Mouse (Mus musculus) heart, adult 18-20 months (tissue): Measurements from ENCODE around the gene Ptprm. TPM values are rescaled to one million over a fixed set of nuclear protein-coding genes. Genes with fewer than 3 reads are reported as not detected.

Experiments used
- DNase-seq, 2 experiments: peaks; one replicate each; pipeline ENCODE4 v3.0.0; 2021 to 2022; ENCODE audit warnings: mixed read lengths in 1 of 2
- total RNA-seq, 2 experiments: library from RNA; stranded (reverse); gene quantifications; 2 replicates each; pipeline ENCODE4 v1.2.3; 2021

Ptprm gene
- total RNA-seq, 2 experiments from 2014 or later = 80.1 to 86.3 TPM

GRCm38 (mm10) chr17:67134235-67134634 lies 220.0 kb downstream of the Ptprm start:
- no peak for DNase-seq

- peak; percentile 88 to 89 for DNase-seq
Measured at GRCm38 (mm10) chr17:67133440-67134103, 220.7 kb downstream of the Ptprm start.

DNA sequence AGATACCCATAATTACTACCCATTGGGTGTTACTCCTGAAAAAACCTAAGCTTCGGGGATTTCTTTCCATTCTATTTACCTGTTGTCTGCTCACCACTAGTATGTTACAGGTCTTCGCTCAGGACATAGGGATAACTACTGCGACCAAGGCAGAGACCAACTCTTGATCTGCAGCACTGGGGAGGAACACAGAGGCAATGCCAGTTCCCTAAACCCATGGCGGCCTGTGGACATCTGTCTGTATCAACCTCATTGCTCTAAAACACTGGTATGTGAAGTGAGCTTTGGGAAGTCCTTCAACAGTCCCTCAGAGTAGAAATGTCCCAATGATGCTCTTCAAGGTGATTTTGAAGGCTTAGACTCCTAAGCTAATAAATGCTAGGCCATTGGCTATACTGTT lies 221.2 kb downstream of the Ptprm start:
- no peak for DNase-seq

DNA sequence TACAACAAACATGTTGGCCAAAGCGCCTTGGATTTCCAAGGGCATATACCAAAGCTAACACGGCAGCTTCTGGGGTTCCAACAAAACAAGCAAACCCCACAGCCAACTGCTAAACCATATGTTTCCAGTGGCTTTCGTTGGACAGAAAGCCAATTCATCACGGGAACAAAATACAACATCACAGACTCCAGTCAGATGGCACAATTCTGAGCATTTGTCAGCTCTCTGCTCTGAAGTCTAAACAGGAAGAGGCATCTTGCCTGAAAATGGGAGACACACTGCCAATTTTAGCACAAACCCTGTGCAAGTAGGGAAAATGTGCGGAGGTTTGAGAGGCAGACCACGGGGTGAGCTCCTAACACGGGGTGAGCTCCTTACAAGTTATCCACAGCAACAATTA lies 226.7 kb downstream of the Ptprm start:
- DNase-seq = no peak

DNA sequence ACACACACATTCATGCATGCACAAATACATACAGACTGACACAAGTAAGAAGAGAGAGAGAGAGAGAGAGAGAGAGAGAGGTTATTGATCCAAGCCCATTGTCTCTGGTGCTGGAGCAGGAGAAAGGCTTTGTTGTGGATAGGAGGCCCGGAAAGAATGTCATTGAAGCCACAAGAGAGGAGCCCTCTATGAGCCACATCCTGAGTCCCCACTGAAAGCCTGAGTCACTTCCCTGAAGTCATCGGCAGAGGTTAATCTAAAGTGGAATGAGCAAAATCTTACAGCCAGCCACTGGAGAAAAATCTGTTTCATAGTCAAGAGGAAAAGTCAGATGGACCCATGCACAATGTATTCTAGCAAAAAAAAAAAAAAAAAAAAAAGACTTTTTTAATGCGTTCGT lies 228.7 kb downstream of the Ptprm start:
- no peak for DNase-seq

GRCm38 (mm10) chr17:67124294-67124693 lies 230.0 kb downstream of the Ptprm start:
- DNase-seq = no peak

DNA sequence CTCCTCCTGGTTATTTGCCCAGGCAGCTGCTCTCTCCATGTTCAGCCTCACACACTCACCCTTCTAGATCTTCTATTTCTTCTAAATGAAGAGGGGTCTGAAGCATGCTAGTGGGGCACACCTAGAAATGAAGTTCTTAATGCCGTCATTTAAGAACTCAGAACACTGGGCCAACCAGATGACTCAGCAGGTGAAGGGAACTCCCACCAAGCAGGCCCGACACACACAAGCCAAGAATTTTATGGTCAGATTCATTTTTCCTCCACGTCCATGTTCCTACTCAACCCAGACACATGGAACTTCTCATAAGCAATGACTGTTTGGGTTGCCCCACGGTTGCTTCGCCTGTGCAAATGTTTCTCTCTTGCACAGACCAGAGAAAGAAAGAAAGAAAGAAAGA lies 230.5 kb downstream of the Ptprm start:
- no peak for DNase-seq

- DNase-seq = no peak
Measured at GRCm38 (mm10) chr17:67120863-67121262, 233.4 kb downstream of the Ptprm start.

DNA sequence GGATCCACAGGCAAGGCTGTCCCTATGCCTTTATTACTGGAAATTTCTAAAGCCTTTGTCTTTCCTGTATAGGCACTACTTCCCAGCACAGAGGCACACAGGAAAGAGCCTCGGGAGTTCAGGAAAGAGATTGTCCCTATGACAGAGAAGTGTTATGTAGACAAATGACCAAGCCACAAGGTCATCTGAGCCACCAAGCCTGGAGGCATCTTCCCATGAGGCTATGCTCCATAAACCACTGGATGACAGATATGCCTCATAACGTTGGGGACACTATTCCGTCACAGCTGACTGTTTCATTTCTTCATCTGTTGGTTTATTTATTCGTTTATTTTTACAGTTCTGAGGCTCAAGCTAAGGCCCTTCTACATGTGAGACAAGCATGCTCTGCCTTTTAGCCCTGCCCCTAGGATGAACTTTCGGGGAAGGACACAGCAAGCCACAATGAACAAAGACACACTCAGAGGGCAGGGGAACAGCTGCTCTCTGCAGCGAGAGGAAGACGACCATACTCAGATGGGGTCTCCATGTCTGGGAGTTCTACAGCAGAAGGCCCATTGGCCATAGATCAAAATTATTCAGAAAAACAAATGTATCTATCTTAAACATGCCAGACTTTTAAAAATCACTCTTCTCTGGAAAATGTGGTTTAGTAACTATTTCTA lies 235.4 kb downstream of the Ptprm start:
- DNase-seq = no peak

GRCm38 (mm10) chr17:67114842-67115241 lies 239.4 kb downstream of the Ptprm start:
- peak; percentile 34 to 41 for DNase-seq

DNA sequence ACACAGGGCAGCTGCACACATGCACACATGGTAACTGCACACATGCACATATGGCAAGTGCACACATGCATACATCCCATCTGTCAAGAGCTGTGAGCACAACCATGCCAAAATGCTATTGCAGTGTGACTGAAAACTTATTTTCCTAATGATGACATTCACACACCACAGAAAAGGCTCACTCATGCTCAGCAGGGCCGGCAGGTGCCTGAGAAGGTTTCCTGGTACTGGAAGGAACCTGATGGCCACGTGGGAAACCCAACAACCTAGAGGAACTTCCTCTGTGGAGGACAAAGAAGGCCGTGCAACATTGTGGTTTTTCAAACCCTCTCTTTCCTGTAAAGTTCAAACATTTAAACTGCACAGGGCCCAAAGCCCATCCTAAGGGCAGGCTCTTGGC lies 241.6 kb downstream of the Ptprm start:
- no peak for DNase-seq

- no peak for DNase-seq
Measured at GRCm38 (mm10) chr17:67106176-67106575, 248.1 kb downstream of the Ptprm start.

DNA sequence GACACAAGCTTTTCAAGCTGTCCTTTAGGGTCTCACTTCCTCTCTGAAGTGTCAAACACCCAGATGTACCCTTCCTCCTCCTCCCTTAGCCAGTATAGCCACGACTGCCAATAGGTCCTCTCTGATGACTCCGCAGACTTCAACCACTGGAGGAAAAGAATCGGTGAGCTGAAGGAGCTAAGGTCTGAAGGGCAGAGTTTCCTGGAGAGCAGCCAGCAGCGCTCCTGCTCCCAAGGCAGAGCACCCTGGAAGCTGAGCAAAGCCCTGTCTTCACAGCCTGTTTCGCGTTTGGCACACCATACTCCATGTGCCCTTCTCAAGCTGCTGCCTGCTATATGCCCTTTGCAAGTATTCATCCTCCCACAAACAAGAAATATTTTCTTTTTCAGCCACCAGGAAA lies 252.2 kb downstream of the Ptprm start:
- peak; percentile 49 to 53 for DNase-seq

DNA sequence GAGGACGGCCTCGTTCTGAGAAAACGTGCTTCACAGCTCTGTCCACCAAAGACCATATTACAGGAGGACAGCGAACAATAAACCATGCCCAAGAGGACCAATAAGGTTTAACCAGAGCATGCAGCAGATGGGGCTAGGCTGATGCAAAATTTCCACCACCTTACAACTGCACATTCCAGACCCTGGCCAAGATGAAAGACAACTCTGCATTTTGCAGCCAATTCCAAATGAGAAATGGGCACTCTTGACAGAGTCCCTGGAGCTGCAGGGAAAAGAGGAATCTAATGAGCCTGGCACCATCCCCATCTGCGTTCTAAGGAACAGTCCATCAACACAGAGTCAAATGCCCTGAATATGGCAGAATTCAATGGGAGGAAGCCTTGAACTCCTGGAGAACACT lies 263.3 kb downstream of the Ptprm start:
- no peak for DNase-seq

DNA sequence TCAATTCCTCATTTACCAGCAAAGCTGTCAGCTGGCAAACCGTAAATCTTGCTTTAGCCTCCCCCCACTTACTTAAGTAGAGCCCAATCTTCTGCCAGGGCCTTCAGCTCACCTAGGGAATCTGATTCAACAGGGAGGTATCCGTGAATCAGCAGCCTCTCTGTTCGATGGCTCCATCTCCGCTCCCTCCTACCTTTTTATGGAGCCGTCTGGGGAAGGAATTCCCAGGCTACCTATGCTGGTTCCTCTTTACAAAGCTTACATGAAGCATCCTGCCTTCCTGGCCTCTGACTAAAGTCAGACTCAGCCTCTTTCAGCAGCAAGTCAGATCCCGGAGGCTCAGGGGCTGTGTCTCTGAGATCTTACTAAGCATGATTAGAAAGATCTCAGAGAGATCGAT lies 264.1 kb downstream of the Ptprm start:
- no peak for DNase-seq

- no peak for DNase-seq
Measured at GRCm38 (mm10) chr17:67089611-67090010, 264.6 kb downstream of the Ptprm start.

GRCm38 (mm10) chr17:67087585-67087984 lies 266.7 kb downstream of the Ptprm start:
- no peak for DNase-seq

DNA sequence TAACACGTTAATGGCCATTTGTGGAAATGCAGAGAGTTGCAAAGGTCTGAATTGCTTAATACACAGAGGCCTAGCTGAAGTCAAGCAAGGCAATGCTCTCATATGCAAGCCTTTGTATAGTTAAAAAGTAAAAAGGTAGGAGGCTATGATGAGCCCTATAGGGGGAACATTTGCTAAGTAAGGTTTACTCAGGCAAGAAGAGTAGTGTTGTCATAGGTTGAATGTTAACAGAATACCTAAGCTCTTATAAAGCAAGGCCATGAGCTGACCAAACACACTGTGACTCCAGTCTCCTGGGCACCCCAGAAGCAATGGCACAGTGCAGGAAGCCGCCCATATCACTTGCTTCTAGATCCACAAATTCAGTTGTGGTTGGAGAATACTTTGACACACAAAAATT lies 267.4 kb downstream of the Ptprm start:
- DNase-seq = no peak

GRCm38 (mm10) chr17:67084501-67084900 lies 269.8 kb downstream of the Ptprm start:
- no peak for DNase-seq

DNA sequence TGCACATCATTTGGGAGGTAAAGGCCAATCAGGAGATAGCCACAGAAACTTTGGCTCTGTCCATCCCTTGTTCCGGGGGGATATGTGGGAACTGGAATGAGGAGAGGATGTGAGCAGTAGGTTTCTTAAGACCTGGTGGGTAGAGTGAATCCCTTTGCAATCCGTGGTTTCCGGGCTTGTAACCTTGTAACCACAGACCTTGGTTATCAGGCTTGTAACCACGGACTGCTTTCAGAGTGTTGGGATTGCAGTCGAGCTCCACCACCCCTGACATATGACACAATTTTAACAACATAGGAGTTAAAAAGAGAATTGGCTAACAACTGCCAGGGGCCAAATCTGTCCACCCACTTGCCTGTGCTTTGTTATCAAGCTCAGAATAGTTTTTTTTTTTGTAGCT lies 270.2 kb downstream of the Ptprm start:
- no peak for DNase-seq

GRCm38 (mm10) chr17:67079570-67079969 lies 274.7 kb downstream of the Ptprm start:
- DNase-seq = no peak

- no peak for DNase-seq
Measured at GRCm38 (mm10) chr17:67073580-67073979, 280.7 kb downstream of the Ptprm start.

GRCm38 (mm10) chr17:67073139-67073538 lies 281.1 kb downstream of the Ptprm start:
- DNase-seq = no peak
